Mouse (Mus musculus) liver, embryonic 12.5 days (tissue): Measurements from ENCODE around the gene Ccl12. TPM values are rescaled to one million over a fixed set of nuclear protein-coding genes. Genes with fewer than 3 reads are reported as not detected.

Experiments used
- ATAC-seq: fragments of 200-750 bp; cut with Nextera tagmentation; 2 replicates; pipeline ENCODE4 v1.8.0; 2017; ENCODE audit warnings: moderate number of reproducible peaks, mild to moderate bottlenecking, moderate library complexity
- H3K27ac ChIP-seq: fragments of 300-500 bp; sonication (generic); 2 replicates; pipeline ENCODE4 v1.5.1; 2016; ENCODE audit warnings: mild to moderate bottlenecking
- H3K27me3 ChIP-seq: fragments of 300-500 bp; sonication (generic); replicated peaks from 2 replicates; pipeline ENCODE4 v1.6.1; 2016; ENCODE audit warnings: mild to moderate bottlenecking, moderate library complexity
- H3K36me3 ChIP-seq: fragments of 300-500 bp; sonication (generic); 2 replicates; pipeline ENCODE4 v1.6.1; 2016; ENCODE audit warnings: mild to moderate bottlenecking, moderate library complexity
- H3K4me1 ChIP-seq: fragments of 300-500 bp; sonication (generic); 2 replicates; pipeline ENCODE4 v1.6.1; 2016
- H3K4me2 ChIP-seq: fragments of 300-500 bp; sonication (generic); 2 replicates; pipeline ENCODE4 v1.6.1; 2016; ENCODE audit warnings: mild to moderate bottlenecking, moderate library complexity
- H3K4me3 ChIP-seq: fragments of 300-500 bp; sonication (generic); 2 replicates; pipeline ENCODE4 v1.5.1; 2016; ENCODE audit warnings: mild to moderate bottlenecking, moderate library complexity
- H3K9ac ChIP-seq: fragments of 300-500 bp; sonication (generic); 2 replicates; pipeline ENCODE4 v1.6.1; 2016; ENCODE audit warnings: mild to moderate bottlenecking, moderate library complexity
- H3K9me3 ChIP-seq: fragments of 300-500 bp; sonication (generic); replicated peaks from 2 replicates; pipeline ENCODE4 v1.6.1; 2016; ENCODE audit warnings: mild to moderate bottlenecking, moderate library complexity
- WGBS: fragments of 180-500 bp; shearing (Covaris S2); methylation state at CpG from one replicate; pipeline ENCODE4 v1.1.7; 2016; ENCODE audit not compliant: insufficient replicate concordance; 5-methylcytosine and 5-hydroxymethylcytosine counted together
- polyA plus RNA-seq: library from polyadenylated mRNA; unstranded; fragments of >200 nt; fragmentation: Nextera tagmentation; extraction: Ambion mirVana; gene quantifications from 2 replicates; pipeline ENCODE4 v1.2.1, GENCODE M21; 2016

Gene Ccl12
- polyA plus RNA-seq, result 0.45 and 0.50 TPM in 2 replicates

DNA sequence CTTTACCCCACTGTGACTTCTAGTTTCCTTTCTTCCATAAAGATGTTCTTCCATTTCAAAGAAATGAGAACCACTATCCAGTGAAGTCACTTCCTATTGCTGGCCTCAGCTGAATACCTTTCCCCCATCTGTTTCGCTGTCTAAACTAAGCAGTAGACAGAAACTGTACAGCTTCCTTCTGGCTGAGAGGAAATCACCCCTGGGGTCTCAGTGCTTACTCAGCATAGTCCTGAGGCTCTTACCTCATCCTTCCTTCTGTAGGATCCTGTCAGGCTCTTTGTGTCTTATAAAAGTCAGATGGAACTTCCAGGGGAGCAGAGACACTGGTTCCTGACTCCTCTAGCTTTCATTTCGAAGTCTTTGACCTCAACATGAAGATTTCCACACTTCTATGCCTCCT lies at the start of gene Ccl12:
Gene Ccl12 (plus strand): TSS at position 317 of the 400 bp plus-strand sequence.
- H3K4me2 ChIP-seq, result no peak within 1 kb of the TSS
- H3K27ac ChIP-seq, result no peak within 1 kb of the TSS
- H3K4me1 ChIP-seq, result no peaks in the 10 kb centered on the region
- H3K9ac ChIP-seq, result no peak within 1 kb of the TSS
- H3K27me3 ChIP-seq, result no peaks in the 10 kb centered on the region
- no peaks in the 10 kb centered on the region for H3K9me3 ChIP-seq
- H3K4me3 ChIP-seq, result no peak within 1 kb of the TSS
- WGBS, result 26% methylated on average over 2 of the region's 2 CpGs
- H3K36me3 ChIP-seq, result no peaks in the 10 kb centered on the region
- no peak for ATAC-seq

DNA sequence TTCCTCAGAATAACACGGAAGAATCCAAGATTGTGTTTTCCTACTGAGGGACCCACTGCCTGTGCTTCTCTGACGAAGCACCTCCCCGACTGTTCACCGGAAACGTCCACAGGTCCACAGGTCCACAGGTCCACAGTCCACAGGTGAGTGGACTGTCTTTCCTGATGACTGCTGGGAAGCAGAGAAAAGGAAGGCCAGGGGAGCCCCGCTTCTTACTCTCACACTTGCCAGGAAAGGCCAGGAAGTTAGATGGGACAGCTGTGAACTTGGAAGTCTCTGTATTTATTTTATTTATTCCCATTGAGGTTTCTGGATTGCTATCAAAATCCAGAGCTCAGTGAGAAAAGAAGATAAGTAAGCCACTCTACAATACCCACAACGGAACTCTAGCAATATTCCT lies 47.8 kb upstream of the Ccl12 start:
- Histone ChIP-seq H3K27me3 (no peaks in the 10 kb centered on the region), H3K4me3 (no peak overlapping the region), H3K9ac (no peak overlapping the region), H3K4me2 (no peak overlapping the region), H3K4me1 (no peaks in the 10 kb centered on the region), H3K27ac (no peak overlapping the region), H3K36me3 (no peaks in the 10 kb centered on the region), H3K9me3 (no peaks in the 10 kb centered on the region)
- ATAC-seq, result no peak
- 71% methylated on average over 7 of the region's 7 CpGs for WGBS

DNA sequence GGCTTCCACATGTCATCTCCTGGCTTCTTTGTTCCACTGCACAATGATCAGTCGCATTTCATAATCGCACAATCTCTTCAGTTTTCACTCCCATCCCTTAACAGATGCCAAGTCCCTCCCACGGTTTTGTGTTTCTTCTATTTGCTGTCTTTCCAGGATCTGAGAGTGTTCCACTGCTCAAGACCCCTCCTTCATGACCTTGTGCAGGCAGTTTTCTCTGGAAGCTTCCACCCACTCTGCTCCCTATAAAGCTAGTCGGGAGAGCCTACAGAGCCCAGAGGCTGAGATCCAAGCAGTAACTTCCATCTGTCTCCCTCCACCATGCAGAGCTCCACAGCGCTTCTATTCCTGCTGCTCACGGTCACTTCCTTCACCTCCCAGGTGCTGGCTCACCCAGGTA lies 44.0 kb upstream of the Ccl12 start, which contains the start of gene Ccl11:
Gene Ccl11 (plus strand): TSS at position 178 of the 400 bp plus-strand sequence.
- Histone ChIP-seq H3K4me1 (no peaks in the 10 kb centered on the region), H3K4me2 (no peak within 1 kb of the TSS), H3K9ac (no peak within 1 kb of the TSS), H3K9me3 (no peaks in the 10 kb centered on the region), H3K4me3 (no peak within 1 kb of the TSS), H3K27ac (no peak within 1 kb of the TSS), H3K27me3 (no peaks in the 10 kb centered on the region), H3K36me3 (no peaks in the 10 kb centered on the region)
- ATAC-seq, result no peak
- WGBS, result 61% methylated on average over 6 of the region's 6 CpGs

GRCm38 (mm10) chr11:82062226-82062625 lies 39.4 kb upstream of the Ccl12 start:
- H3K27me3 ChIP-seq, result no peaks in the 10 kb centered on the region
- no peaks in the 10 kb centered on the region for H3K4me1 ChIP-seq
- H3K27ac ChIP-seq, result no peak overlapping the region
- no peaks in the 10 kb centered on the region for H3K36me3 ChIP-seq
- ATAC-seq, result no peak
- 54% methylated on average over 3 of the region's 3 CpGs for WGBS
- no peak overlapping the region for H3K9ac ChIP-seq
- no peaks in the 10 kb centered on the region for H3K9me3 ChIP-seq
- no peak overlapping the region for H3K4me3 ChIP-seq
- no peak overlapping the region for H3K4me2 ChIP-seq

GRCm38 (mm10) chr11:82063454-82063853 lies 38.2 kb upstream of the Ccl12 start:
- Histone ChIP-seq H3K9me3 (no peaks in the 10 kb centered on the region), H3K36me3 (no peaks in the 10 kb centered on the region), H3K4me3 (no peak overlapping the region), H3K27me3 (no peaks in the 10 kb centered on the region), H3K4me1 (no peaks in the 10 kb centered on the region), H3K4me2 (no peak overlapping the region), H3K27ac (no peak overlapping the region), H3K9ac (no peak overlapping the region)
- WGBS, result 66% methylated on average over 2 of the region's 2 CpGs
- ATAC-seq, result no peak

- WGBS, result 65% methylated on average over 7 of the region's 7 CpGs
- Histone ChIP-seq H3K9me3 (no peaks in the 10 kb centered on the region), H3K36me3 (no peaks in the 10 kb centered on the region), H3K27ac (no peak overlapping the region), H3K27me3 (no peaks in the 10 kb centered on the region), H3K4me3 (no peak overlapping the region), H3K4me1 (no peaks in the 10 kb centered on the region), H3K9ac (no peak overlapping the region), H3K4me2 (no peak overlapping the region)
- ATAC-seq, result no peak
These were observed 34.6 kb upstream of the Ccl12 start for GRCm38 (mm10) chr11:82066953-82067571.

DNA sequence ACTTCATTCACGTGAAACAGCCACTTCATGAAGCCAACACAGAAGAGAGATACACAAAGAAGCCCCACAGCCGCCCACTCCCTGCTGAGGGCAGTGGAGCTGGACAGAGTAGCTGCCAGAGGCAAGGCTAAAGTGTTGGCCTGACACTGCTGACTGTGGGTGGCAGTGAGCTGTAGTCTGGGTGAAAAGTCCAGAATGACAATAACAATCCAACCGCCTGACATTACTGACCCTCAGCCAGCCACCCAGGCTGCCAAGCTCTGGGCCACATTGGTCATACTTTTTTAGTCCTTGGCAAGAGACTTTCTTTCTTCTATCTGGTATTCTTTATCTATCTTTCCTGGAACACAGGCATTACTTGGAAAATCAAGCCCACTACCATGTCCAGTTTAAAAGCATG lies 30.6 kb upstream of the Ccl12 start:
- Histone ChIP-seq H3K9me3 (0 out of 2 replicates have a peak, but pooled peaks cover 6% of the 10 kb centered on the region), H3K9ac (no peak overlapping the region), H3K27ac (no peak overlapping the region), H3K27me3 (no peaks in the 10 kb centered on the region), H3K4me3 (no peak overlapping the region), H3K36me3 (no peaks in the 10 kb centered on the region), H3K4me1 (no peaks in the 10 kb centered on the region), H3K4me2 (no peak overlapping the region)
- ATAC-seq, result no peak
- 66% methylated on average over 3 of the region's 3 CpGs for WGBS

GRCm38 (mm10) chr11:82072374-82072773 lies 29.3 kb upstream of the Ccl12 start:
- no peaks in the 10 kb centered on the region for H3K27me3 ChIP-seq
- 54% methylated on average over 1 of the region's 1 CpGs for WGBS
- H3K4me2 ChIP-seq, result no peak overlapping the region
- no peak overlapping the region for H3K9ac ChIP-seq
- no peaks in the 10 kb centered on the region for H3K36me3 ChIP-seq
- H3K9me3 ChIP-seq, result 0 out of 2 replicates have a peak, but pooled peaks cover 6% of the 10 kb centered on the region
- no peaks in the 10 kb centered on the region for H3K4me1 ChIP-seq
- no peak for ATAC-seq
- no peak overlapping the region for H3K27ac ChIP-seq
- no peak overlapping the region for H3K4me3 ChIP-seq

- H3K9me3 ChIP-seq, result 0 out of 2 replicates have a peak, but pooled peaks cover 6% of the 10 kb centered on the region
- H3K4me2 ChIP-seq, result no peak overlapping the region
- H3K27me3 ChIP-seq, result no peaks in the 10 kb centered on the region
- H3K27ac ChIP-seq, result no peak overlapping the region
- no peak for ATAC-seq
- no peaks in the 10 kb centered on the region for H3K4me1 ChIP-seq
- H3K9ac ChIP-seq, result no peak overlapping the region
- H3K36me3 ChIP-seq, result no peaks in the 10 kb centered on the region
- WGBS, result 56% methylated on average over 3 of the region's 3 CpGs
- H3K4me3 ChIP-seq, result no peak overlapping the region
These were observed 28.7 kb upstream of the Ccl12 start for GRCm38 (mm10) chr11:82072984-82073383.

- H3K4me3 ChIP-seq, result no peak overlapping the region
- 0 out of 2 replicates have a peak, but pooled peaks cover 6% of the 10 kb centered on the region for H3K9me3 ChIP-seq
- H3K27ac ChIP-seq, result no peak overlapping the region
- H3K27me3 ChIP-seq, result no peaks in the 10 kb centered on the region
- H3K36me3 ChIP-seq, result no peaks in the 10 kb centered on the region
- H3K4me1 ChIP-seq, result no peaks in the 10 kb centered on the region
- H3K9ac ChIP-seq, result no peak overlapping the region
- 55% methylated on average over 3 of the region's 3 CpGs for WGBS
- no peak overlapping the region for H3K4me2 ChIP-seq
- no peak for ATAC-seq
These were observed 28.0 kb upstream of the Ccl12 start for GRCm38 (mm10) chr11:82073686-82074085.

- Histone ChIP-seq H3K4me2 (no peak overlapping the region), H3K27ac (no peak overlapping the region), H3K4me1 (no peaks in the 10 kb centered on the region), H3K4me3 (no peak overlapping the region), H3K36me3 (no peaks in the 10 kb centered on the region), H3K9ac (no peak overlapping the region), H3K9me3 (0 out of 2 replicates have a peak, but pooled peaks cover 6% of the 10 kb centered on the region), H3K27me3 (no peaks in the 10 kb centered on the region)
- WGBS, result 46% methylated on average over 3 of the region's 3 CpGs
- ATAC-seq, result no peak
These were observed 24.6 kb upstream of the Ccl12 start for GRCm38 (mm10) chr11:82077031-82077430.

- no peak overlapping the region for H3K27ac ChIP-seq
- no peak for ATAC-seq
These were observed 23.4 kb upstream of the Ccl12 start for GRCm38 (mm10) chr11:82078136-82078730.

More at GRCm38 (mm10) chr11:82078136-82078730, 23.4 kb upstream of the Ccl12 start:
- no peaks in the 10 kb centered on the region for H3K4me1 ChIP-seq
- no peak overlapping the region for H3K4me3 ChIP-seq
- H3K36me3 ChIP-seq, result no peaks in the 10 kb centered on the region
- no peak overlapping the region for H3K9ac ChIP-seq
- H3K27me3 ChIP-seq, result no peaks in the 10 kb centered on the region
- no peak overlapping the region for H3K4me2 ChIP-seq
- 0 out of 2 replicates have a peak, but pooled peaks cover 6% of the 10 kb centered on the region for H3K9me3 ChIP-seq
